Mouse (Mus musculus) forebrain, postnatal 0 days (tissue): ENCODE data around the gene Mms19. TPM values are rescaled to one million over a fixed set of nuclear protein-coding genes. Genes with fewer than 3 reads are reported as not detected.

Source experiments
- ATAC-seq: fragments of 200-750 bp; cut with Nextera tagmentation; 2 replicates; pipeline ENCODE4 v1.8.0; 2017; ENCODE audit warnings: mild to moderate bottlenecking, moderate library complexity
- DNase-seq: peaks from one replicate; pipeline ENCODE4 v3.0.0-alpha.2; 2015
- H3K27ac ChIP-seq: fragments of 300-500 bp; sonication (generic); 2 replicates; pipeline ENCODE4 v1.5.1; 2014; ENCODE audit warnings: low read depth, mild to moderate bottlenecking, antibody characterized with exemption, low read length, moderate library complexity, mixed read lengths
- H3K27me3 ChIP-seq: fragments of 300-500 bp; sonication (generic); 2 replicates; pipeline ENCODE4 v1.6.1; 2014; ENCODE audit warnings: mild to moderate bottlenecking, low read length, mixed read lengths; ENCODE audit not compliant: insufficient read depth
- H3K36me3 ChIP-seq: fragments of 300-500 bp; sonication (generic); 2 replicates; pipeline ENCODE4 v1.6.1; 2014; ENCODE audit warnings: mild to moderate bottlenecking, moderate library complexity; ENCODE audit not compliant: insufficient read depth
- H3K4me1 ChIP-seq: fragments of 300-500 bp; sonication (generic); 2 replicates; pipeline ENCODE4 v1.6.1; 2014; ENCODE audit warnings: antibody characterized with exemption; ENCODE audit not compliant: insufficient read depth
- H3K4me2 ChIP-seq: fragments of 300-500 bp; sonication (generic); 2 replicates; pipeline ENCODE4 v1.6.1; 2014; ENCODE audit warnings: low read depth, mild to moderate bottlenecking, moderate library complexity
- H3K4me3 ChIP-seq: fragments of 300-500 bp; sonication (generic); 2 replicates; pipeline ENCODE4 v1.5.1; 2014; ENCODE audit warnings: low read depth, low read length, mixed read lengths
- H3K9ac ChIP-seq: fragments of 300-500 bp; sonication (generic); 2 replicates; pipeline ENCODE4 v1.6.1; 2014; ENCODE audit warnings: mild to moderate bottlenecking
- H3K9me3 ChIP-seq: fragments of 300-500 bp; sonication (generic); 2 replicates; pipeline ENCODE4 v1.6.1; 2016; ENCODE audit warnings: low read length
- CTCF ChIP-seq: sonication (generic); IDR thresholded peaks from 2 replicates; pipeline ENCODE4 v1.5.1; 2016; ENCODE audit warnings: antibody characterized with exemption, control low read depth, low read depth
- WGBS: fragments of 180-500 bp; shearing (Covaris S2); extraction: QIAGEN DNeasy Blood & Tissue Kit; methylation state at CpG from one replicate; pipeline ENCODE4 v1.1.7; 2014; 5-methylcytosine and 5-hydroxymethylcytosine counted together
- polyA plus RNA-seq: library from polyadenylated mRNA; unstranded; fragments of >200 nt; fragmentation: Nextera tagmentation; extraction: Ambion mirVana; gene quantifications from 2 replicates; pipeline ENCODE4 v1.2.1, GENCODE M21; 2015
- total RNA-seq: library from RNA; depleted of rRNA; stranded (reverse); fragments of >200 nt; gene quantifications from 2 replicates; pipeline ENCODE4 v1.2.3, GENCODE M21; 2014; rRNA removed

Mms19 gene
- total RNA-seq (42.2 and 66.5 TPM in 2 replicates), polyA plus RNA-seq (17.4 and 25.8 TPM in 2 replicates)

- Histone ChIP-seq H3K9ac (peak within 1 kb of the TSS; percentile 71), H3K9me3 (no peaks in the 10 kb centered on the region), H3K4me2 (peak within 1 kb of the TSS; percentile 100), H3K36me3 (peaks cover 3% of the 10 kb centered on the region; the same call in 1 of the 2 replicates), H3K4me3 (peak within 1 kb of the TSS; percentile 89), H3K4me1 (0 out of 2 replicates have a peak, but pooled peaks cover 2% of the 10 kb centered on the region), H3K27ac (peak within 1 kb of the TSS; percentile 80), H3K27me3 (0 out of 2 replicates have a peak, but pooled peaks cover 4% of the 10 kb centered on the region)
- WGBS, result under 1% methylated on average over 52 of the region's 68 CpGs
- DNase-seq (peak; percentile 100), ATAC-seq (peak; percentile 95)
- TF ChIP-seq CTCF, result peak; percentile 42
Measured at GRCm38 (mm10) chr19:41980819-41981594, at the start of gene Mms19. Gene Mms19, minus strand, starts transcription at chr19:41981157.

DNA sequence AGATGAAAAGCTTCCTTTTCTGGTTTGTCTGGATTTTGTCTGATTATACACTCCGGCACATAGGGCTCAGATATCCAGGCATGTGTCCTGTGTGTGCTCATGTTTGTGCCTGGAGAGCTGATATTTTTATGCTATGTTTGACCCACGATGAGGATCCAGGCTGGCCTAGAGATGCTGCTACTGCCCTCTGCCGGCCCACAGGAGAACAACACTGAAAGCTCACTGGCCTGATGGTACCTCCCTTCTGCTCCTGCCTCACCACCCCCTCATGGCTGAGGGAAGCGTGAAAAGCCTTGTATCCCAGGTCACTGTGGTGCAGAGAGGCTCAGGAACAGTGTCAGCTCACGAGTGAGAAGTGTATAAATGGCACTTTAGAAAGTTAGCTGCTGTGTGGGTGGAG lies 45.2 kb upstream of the Mms19 start:
- no peak overlapping the region for H3K4me3 ChIP-seq
- no peak overlapping the region for H3K9ac ChIP-seq
- H3K36me3 ChIP-seq, result no peaks in the 10 kb centered on the region
- no peak overlapping the region for H3K4me2 ChIP-seq
- peak; percentile 94 for TF ChIP-seq CTCF
- H3K9me3 ChIP-seq, result no peaks in the 10 kb centered on the region
- DNase-seq, result peak; percentile 77
- 5% methylated on average over 5 of the region's 5 CpGs for WGBS
- H3K27me3 ChIP-seq, result no peaks in the 10 kb centered on the region
- no peaks in the 10 kb centered on the region for H3K4me1 ChIP-seq
- H3K27ac ChIP-seq, result no peak overlapping the region
- peak; percentile 82 for ATAC-seq

DNA sequence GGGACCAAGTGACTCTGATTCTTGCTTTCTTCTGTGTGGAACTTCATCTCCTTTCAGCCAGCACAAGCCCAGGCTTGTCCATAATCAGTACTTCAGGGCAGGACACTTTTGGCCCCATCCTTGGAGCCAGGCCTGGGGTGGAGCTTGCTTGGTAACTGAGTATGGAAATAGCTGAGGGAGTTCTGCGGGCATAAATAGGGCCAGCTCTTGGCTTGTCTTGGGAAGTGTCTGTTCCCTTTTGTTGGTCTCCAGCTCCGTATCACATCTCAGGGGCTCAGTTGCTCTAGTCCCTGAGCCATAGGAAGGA lies 41.5 kb upstream of the Mms19 start:
- Histone ChIP-seq H3K27ac (no peak overlapping the region), H3K36me3 (no peaks in the 10 kb centered on the region), H3K9me3 (no peaks in the 10 kb centered on the region), H3K9ac (no peak overlapping the region), H3K4me2 (no peak overlapping the region), H3K4me1 (no peaks in the 10 kb centered on the region), H3K4me3 (no peak overlapping the region), H3K27me3 (no peaks in the 10 kb centered on the region)
- WGBS, result 81% methylated on average over 2 of the region's 2 CpGs
- no peak for TF ChIP-seq CTCF
- DNase-seq, result no peak
- no peak for ATAC-seq

DNA sequence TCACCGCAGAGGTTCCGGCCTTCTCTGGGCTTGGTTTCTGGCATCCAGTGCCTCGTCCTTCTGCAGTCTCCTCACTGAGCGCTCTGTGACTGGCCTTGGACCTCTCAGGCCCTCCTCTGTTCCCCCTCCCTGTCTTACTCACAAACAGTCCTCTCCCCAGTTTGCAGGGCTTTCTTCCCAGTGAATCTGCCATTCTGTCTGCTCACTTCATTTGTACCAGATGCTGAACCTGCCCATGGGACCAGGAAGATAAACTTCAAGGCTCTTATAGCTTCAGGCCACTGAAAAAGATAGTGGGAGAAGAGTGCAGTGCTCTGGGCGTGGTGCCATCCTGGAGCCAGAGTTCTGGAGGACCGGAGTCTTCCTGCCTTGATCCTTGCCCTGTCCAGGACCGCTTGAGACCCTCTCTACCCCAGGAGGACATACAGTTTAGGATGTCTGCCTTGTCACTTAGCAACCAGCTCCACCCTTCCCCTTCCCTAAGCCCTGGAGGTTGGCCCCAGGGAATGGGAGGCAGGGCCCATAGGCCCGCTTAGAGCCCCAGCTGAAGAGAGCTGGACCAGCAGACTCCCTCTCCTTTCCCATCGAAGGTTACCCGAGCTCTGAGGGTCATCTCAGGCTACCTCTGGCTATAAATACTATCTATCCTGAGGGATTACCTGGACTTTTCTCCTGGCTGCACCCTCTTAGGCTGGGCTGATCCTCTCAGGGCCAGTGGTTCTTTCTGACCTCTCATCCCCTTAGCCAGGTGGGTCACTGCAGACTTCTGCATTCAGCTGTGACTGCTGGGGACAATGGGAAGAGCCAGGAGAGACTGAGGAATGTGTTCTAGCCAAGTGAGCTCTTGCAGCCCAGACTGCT lies 41.0 kb upstream of the Mms19 start:
- DNase-seq (no peak), ATAC-seq (no peak)
- no peak overlapping the region for H3K4me2 ChIP-seq
- no peaks in the 10 kb centered on the region for H3K27me3 ChIP-seq
- H3K27ac ChIP-seq, result no peak overlapping the region
- WGBS, result 78% methylated on average over 10 of the region's 10 CpGs
- H3K9me3 ChIP-seq, result no peaks in the 10 kb centered on the region
- no peaks in the 10 kb centered on the region for H3K4me1 ChIP-seq
- no peak for TF ChIP-seq CTCF
- no peak overlapping the region for H3K4me3 ChIP-seq
- no peak overlapping the region for H3K9ac ChIP-seq
- H3K36me3 ChIP-seq, result no peaks in the 10 kb centered on the region

DNA sequence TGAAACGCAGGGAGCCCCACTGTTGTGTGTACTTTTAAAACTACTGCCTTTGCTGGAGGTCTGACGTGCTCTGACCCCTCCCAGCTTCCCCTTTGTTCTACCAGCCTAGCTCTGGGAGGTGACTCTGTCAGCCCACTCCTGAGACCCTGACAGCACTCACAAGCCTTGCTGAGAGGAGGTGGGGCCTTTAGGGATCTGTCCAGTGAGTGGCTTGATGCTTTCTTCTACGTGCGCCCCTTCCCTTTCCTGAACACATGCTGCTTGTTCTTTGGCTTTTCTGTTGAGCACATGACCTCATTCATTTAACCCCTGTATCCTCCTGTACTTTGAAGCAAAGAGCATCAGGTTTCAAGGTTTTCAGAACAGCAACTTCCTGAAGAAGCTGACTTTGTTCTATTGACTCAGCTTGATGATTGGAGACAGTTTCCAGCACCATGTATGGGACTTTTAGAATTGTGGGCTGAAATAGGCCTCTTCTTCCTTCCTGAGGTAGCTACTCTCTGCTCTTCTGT lies 38.1 kb upstream of the Mms19 start:
- Histone ChIP-seq H3K4me1 (no peaks in the 10 kb centered on the region), H3K27ac (no peak overlapping the region), H3K36me3 (no peaks in the 10 kb centered on the region), H3K9me3 (no peaks in the 10 kb centered on the region), H3K9ac (no peak overlapping the region), H3K4me2 (no peak overlapping the region), H3K27me3 (no peaks in the 10 kb centered on the region), H3K4me3 (no peak overlapping the region)
- TF ChIP-seq CTCF, result no peak
- ATAC-seq, result no peak
- 38% methylated on average over 4 of the region's 4 CpGs for WGBS
- DNase-seq, result no peak

DNA sequence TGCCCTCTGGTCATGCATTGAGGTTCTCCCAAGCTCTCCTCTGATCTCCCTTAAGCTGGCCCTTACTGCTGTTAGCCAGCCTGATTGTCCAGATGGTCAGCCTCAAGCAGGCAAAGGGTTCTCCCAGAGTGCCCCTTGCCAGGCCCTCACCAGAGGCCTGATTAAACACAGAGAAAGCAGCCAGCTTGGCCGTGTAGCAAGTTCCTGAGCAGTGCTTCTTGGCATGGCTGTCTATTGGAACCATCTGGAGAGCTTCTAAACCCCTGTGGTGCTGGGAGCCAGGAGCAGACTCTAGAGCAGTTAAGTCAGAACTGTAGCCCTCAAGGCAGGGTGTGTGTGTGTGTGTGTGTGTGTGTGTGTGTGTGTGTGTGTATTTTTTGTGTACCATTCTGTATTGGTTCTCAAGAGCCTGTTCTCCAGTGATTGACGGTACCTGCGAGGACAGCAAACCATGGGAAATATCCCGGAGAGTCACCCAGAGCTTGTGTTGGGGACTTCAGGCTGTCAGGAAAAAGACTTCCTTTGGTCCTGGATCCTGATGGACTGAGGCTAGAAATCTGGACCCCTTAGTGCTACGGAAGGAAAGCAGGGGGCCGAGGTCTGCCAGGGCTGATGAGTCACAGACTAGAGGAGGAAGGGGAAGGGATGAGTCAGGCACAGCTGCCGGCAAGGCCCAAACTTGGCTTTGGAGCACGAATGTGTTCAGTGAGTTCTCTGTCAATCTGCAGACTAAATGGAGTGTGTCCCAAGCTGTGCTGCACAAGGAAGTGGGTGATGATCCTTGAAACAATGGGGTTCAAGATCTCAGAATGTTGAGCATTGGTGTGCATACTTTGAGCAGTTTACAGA lies 36.7 kb upstream of the Mms19 start:
- H3K27ac ChIP-seq, result 0 out of 2 replicates have a peak overlapping the region, but pooled peaks have one; percentile 0
- no peak overlapping the region for H3K4me3 ChIP-seq
- no peak overlapping the region for H3K9ac ChIP-seq
- peak; percentile 45; the same call in 1 of the 2 replicates for ATAC-seq
- no peaks in the 10 kb centered on the region for H3K36me3 ChIP-seq
- H3K27me3 ChIP-seq, result no peaks in the 10 kb centered on the region
- no peak overlapping the region for H3K4me2 ChIP-seq
- H3K9me3 ChIP-seq, result no peaks in the 10 kb centered on the region
- DNase-seq, result peak; percentile 38
- WGBS, result 69% methylated on average over 8 of the region's 8 CpGs
- H3K4me1 ChIP-seq, result no peaks in the 10 kb centered on the region
- TF ChIP-seq CTCF, result no peak
